Mouse (Mus musculus) lung, postnatal 4 days (tissue): Measurements from ENCODE around the gene Rap1gap2.

Experiments
- DNase-seq, 2 experiments: peaks; one replicate each; pipeline ENCODE4 v3.0.0; 2021

The Rap1gap2 gene

GRCm38 (mm10) chr11:74499521-74500099, 111.1 kb downstream of the Rap1gap2 start:
- no peak for DNase-seq

- no peak for DNase-seq
Measured at GRCm38 (mm10) chr11:74499058-74499457, 111.7 kb downstream of the Rap1gap2 start.

GRCm38 (mm10) chr11:74496581-74496980, 114.1 kb downstream of the Rap1gap2 start:
- no peak for DNase-seq

- no peak for DNase-seq
Measured at GRCm38 (mm10) chr11:74493936-74494335, 116.8 kb downstream of the Rap1gap2 start.

GRCm38 (mm10) chr11:74493172-74493862, 117.4 kb downstream of the Rap1gap2 start:
- DNase-seq: peak in 1 of 2 experiments; percentile 13

- DNase-seq: no peak
Measured at GRCm38 (mm10) chr11:74491130-74491529, 119.6 kb downstream of the Rap1gap2 start.

GRCm38 (mm10) chr11:74489239-74489638, 121.5 kb downstream of the Rap1gap2 start:
- no peak for DNase-seq

GRCm38 (mm10) chr11:74487952-74488351, 122.8 kb downstream of the Rap1gap2 start:
- DNase-seq: no peak

GRCm38 (mm10) chr11:74485435-74486217, 125.1 kb downstream of the Rap1gap2 start:
- DNase-seq: no peak

- no peak for DNase-seq
Measured at GRCm38 (mm10) chr11:74483871-74484270, 126.8 kb downstream of the Rap1gap2 start.

- DNase-seq: no peak
Measured at GRCm38 (mm10) chr11:74483153-74483817, 127.4 kb downstream of the Rap1gap2 start.

GRCm38 (mm10) chr11:74481797-74482196, 128.9 kb downstream of the Rap1gap2 start:
- DNase-seq: no peak

GRCm38 (mm10) chr11:74479715-74480289, 130.9 kb downstream of the Rap1gap2 start:
- DNase-seq: no peak

- no peak for DNase-seq
Measured at GRCm38 (mm10) chr11:74478877-74479276, 131.8 kb downstream of the Rap1gap2 start.

- DNase-seq: no peak
Measured at GRCm38 (mm10) chr11:74472671-74473070, 138.0 kb downstream of the Rap1gap2 start.

- DNase-seq: no peak
Measured at GRCm38 (mm10) chr11:74468195-74468594, 142.5 kb downstream of the Rap1gap2 start.

- peak in 1 of 2 experiments; percentile 26 for DNase-seq
Measured at GRCm38 (mm10) chr11:74465712-74466111, 145.0 kb downstream of the Rap1gap2 start.

GRCm38 (mm10) chr11:74464181-74464977, 146.3 kb downstream of the Rap1gap2 start:
- no peak for DNase-seq

GRCm38 (mm10) chr11:74462651-74463050, 148.1 kb downstream of the Rap1gap2 start:
- no peak for DNase-seq

- no peak for DNase-seq
Measured at GRCm38 (mm10) chr11:74459651-74460050, 151.1 kb downstream of the Rap1gap2 start.

- no peak for DNase-seq
Measured at GRCm38 (mm10) chr11:74458400-74458799, 152.3 kb downstream of the Rap1gap2 start.

- no peak for DNase-seq
Measured at GRCm38 (mm10) chr11:74457194-74457593, 153.5 kb downstream of the Rap1gap2 start.
